Mouse (Mus musculus): ENCODE data around the gene Inpp5a. TPM values are rescaled to one million over a fixed set of nuclear protein-coding genes. Genes with fewer than 3 reads are reported as not detected.
A peak's percentile ranks its signal among the peaks of the same experiment; 100 is the strongest.

The Inpp5a gene
- polyA plus RNA-seq, 1 experiment from 2014 or later, result 34.1 TPM

DNA sequence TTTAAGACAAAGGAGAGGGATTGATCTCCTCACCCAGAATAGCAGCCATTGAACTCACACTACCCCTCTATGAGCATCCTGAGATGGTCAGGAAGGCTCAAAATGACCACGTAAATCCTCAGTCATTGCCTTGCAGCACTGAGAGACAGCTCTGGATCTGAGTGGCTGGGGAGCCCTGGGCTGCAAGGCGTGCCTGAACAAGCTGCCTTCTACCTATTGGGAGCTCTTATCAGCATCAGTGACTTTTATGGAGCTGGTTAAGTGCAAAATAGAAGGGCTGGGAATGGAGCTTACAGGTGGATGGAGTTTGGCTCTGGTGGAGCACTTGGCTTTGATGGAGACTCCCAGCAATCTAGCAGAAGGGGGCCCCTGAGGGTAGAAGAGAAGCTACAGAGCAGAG lies 9.2 kb upstream of the Inpp5a start:
- WGBS, result 82% methylated on average over 2 of the region's 2 CpGs
- H3K27me3 ChIP-seq, result no peaks in the 10 kb centered on the region
- H3K9ac ChIP-seq, result no peak overlapping the region
- no peak for ATAC-seq (ENCODE audit: insufficient number of reproducible peaks, insufficient read depth, low FRiP score, low TSS enrichment)
- no peak overlapping the region for H3K4me2 ChIP-seq (replicated peaks)
- no peak overlapping the region for H3K27ac ChIP-seq
- no peak overlapping the region for H3K4me3 ChIP-seq
- H3K4me1 ChIP-seq, result no peaks in the 10 kb centered on the region
- H3K36me3 ChIP-seq, result no peaks in the 10 kb centered on the region
- H3K9me3 ChIP-seq, result no peaks in the 10 kb centered on the region

DNA sequence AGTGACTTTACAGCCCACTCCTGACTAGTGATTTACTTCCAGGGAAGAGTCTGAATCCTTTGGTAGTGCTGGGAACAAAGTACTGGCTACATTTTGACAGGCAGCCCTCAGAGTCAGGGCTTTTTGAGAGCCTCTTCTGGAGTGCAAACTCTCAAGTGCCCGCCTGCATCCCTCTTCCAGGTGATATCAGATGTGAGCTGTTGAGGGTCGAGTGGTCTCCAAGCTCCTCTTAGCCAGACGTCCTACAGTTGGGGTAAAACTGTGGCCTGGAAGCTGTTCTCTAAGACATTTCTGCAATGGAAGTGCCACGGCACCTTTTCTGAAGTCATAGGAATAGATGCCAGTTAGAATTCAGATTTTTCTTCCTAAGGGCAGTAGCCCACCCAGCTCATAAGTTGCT lies 8.7 kb upstream of the Inpp5a start:
- no peaks in the 10 kb centered on the region for H3K27me3 ChIP-seq
- H3K27ac ChIP-seq, result no peak overlapping the region
- H3K36me3 ChIP-seq, result no peaks in the 10 kb centered on the region
- H3K4me2 ChIP-seq (replicated peaks), result no peak overlapping the region
- no peak for ATAC-seq (ENCODE audit: insufficient number of reproducible peaks, insufficient read depth, low FRiP score, low TSS enrichment)
- no peaks in the 10 kb centered on the region for H3K9me3 ChIP-seq
- 73% methylated on average over 4 of the region's 4 CpGs for WGBS
- H3K4me3 ChIP-seq, result no peak overlapping the region
- H3K4me1 ChIP-seq, result no peaks in the 10 kb centered on the region
- no peak overlapping the region for H3K9ac ChIP-seq

DNA sequence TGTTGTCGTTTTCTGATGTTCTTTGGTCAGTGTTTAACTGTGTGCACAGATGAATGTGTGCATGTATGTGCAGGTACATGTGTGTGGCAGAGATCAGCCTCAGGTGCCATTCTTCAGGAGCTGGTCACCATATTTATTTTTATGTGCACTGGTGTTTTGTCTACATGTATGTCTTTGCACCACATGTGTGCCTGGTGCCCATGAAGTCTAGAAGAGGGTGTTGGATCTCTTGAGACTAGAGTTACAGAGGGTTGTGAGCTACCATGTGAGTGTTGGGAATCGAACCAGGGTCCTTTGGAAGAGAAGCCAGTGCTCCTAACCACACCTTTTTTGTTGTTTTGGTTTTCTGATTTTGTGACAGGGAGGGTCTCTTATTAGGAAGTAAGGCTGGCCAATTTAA lies 7.0 kb upstream of the Inpp5a start:
- H3K27me3 ChIP-seq, result no peaks in the 10 kb centered on the region
- no peak for ATAC-seq (ENCODE audit: insufficient number of reproducible peaks, insufficient read depth, low FRiP score, low TSS enrichment)
- H3K4me2 ChIP-seq (replicated peaks), result no peak overlapping the region
- H3K27ac ChIP-seq, result no peak overlapping the region
- no peak overlapping the region for H3K9ac ChIP-seq
- no peak overlapping the region for H3K4me3 ChIP-seq
- no peaks in the 10 kb centered on the region for H3K9me3 ChIP-seq
- 70% methylated on average over 2 of the region's 2 CpGs for WGBS
- no peaks in the 10 kb centered on the region for H3K36me3 ChIP-seq
- H3K4me1 ChIP-seq, result no peaks in the 10 kb centered on the region

DNA sequence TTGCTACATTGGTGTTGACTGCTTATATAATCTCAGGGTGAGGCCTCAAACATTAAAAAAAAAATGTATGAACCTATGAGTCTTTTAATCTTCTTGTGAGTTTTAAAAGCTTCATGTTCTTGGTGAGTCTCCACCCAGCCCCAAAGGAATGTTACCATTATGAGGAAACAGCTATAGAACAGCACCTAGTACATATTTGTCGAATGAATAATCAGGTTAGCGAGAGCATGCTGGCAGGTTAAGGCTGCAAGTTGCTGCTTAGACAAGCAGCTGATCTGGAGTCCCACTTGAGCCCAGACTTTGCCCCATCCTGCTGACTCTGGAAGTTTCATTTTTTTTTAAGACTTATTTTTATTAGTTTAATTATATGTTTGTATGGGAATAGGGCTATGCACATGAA lies 6.1 kb upstream of the Inpp5a start:
- peaks cover 1% of the 10 kb centered on the region; the same call in 1 of the 2 replicates for H3K4me1 ChIP-seq
- no peak overlapping the region for H3K4me2 ChIP-seq (replicated peaks)
- no peaks in the 10 kb centered on the region for H3K27me3 ChIP-seq
- 87% methylated on average over 2 of the region's 2 CpGs for WGBS
- no peak overlapping the region for H3K27ac ChIP-seq
- no peaks in the 10 kb centered on the region for H3K9me3 ChIP-seq
- no peaks in the 10 kb centered on the region for H3K36me3 ChIP-seq
- no peak for ATAC-seq (ENCODE audit: insufficient number of reproducible peaks, insufficient read depth, low FRiP score, low TSS enrichment)
- no peak overlapping the region for H3K4me3 ChIP-seq
- H3K9ac ChIP-seq, result no peak overlapping the region

DNA sequence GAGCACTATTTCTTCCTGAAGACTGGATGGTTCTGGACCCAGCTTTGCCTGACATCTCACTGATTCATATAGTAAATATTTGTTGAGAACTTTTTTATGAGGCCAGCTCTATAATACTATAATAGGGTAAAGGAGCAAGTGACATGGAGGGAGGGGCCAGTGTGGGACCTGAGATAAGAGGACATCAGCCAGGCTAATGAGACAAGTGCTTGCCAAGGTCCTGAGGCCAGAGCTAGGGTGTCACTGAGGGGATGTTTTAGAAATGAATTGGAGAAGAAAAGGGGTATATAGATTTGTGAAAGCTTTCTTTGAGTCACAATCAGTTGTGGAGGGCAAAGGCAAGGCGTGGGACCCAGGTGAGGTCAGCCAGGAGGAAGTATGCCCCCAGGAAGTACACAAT lies 4.4 kb upstream of the Inpp5a start:
- Histone ChIP-seq H3K9ac (no peak overlapping the region), H3K4me1 (peaks cover 5% of the 10 kb centered on the region; the same call in 1 of the 2 replicates), H3K27ac (no peak overlapping the region), H3K36me3 (no peaks in the 10 kb centered on the region), H3K9me3 (no peaks in the 10 kb centered on the region), H3K4me3 (no peak overlapping the region), H3K4me2 (replicated peaks) (no peak overlapping the region), H3K27me3 (no peaks in the 10 kb centered on the region)
- ATAC-seq (ENCODE audit: insufficient number of reproducible peaks, insufficient read depth, low FRiP score, low TSS enrichment), result no peak
- WGBS, result 82% methylated on average over 1 of the region's 1 CpGs

DNA sequence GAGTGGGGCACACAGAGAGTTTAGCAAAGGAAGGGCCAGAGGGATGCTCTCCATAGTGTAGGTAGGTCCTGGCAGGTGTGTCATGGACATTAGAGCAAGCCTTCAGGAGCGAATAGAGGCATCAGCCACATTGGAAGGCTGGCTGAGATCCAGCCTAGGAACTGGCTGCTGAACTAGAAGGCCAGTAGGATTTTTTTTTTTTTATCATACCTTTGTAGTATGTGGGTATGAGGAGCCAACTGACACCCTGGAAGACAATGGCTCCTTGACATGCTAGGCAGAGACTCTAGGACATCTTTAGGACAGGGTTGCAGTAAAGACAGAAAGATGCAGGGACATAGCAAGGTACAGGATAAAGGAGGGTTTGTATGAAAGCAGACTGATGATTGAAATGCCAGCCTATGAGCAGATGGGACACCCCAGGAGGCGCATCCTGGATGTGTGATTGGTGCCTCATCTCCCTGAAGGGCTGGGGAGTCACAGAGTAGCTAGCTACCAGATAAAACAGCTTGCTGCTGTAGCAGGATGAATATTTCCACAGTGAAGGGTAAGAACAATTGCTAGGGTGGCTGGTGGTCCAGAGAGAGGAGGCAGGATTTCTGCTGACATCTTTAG lies 3.9 kb upstream of the Inpp5a start:
- Histone ChIP-seq H3K27ac (no peak overlapping the region), H3K27me3 (no peaks in the 10 kb centered on the region), H3K9me3 (no peaks in the 10 kb centered on the region), H3K9ac (no peak overlapping the region), H3K36me3 (no peaks in the 10 kb centered on the region), H3K4me1 (peaks cover 8% of the 10 kb centered on the region), H3K4me3 (no peak overlapping the region), H3K4me2 (replicated peaks) (no peak overlapping the region)
- 77% methylated on average over 2 of the region's 2 CpGs for WGBS
- ATAC-seq (ENCODE audit: insufficient number of reproducible peaks, insufficient read depth, low FRiP score, low TSS enrichment), result no peak

DNA sequence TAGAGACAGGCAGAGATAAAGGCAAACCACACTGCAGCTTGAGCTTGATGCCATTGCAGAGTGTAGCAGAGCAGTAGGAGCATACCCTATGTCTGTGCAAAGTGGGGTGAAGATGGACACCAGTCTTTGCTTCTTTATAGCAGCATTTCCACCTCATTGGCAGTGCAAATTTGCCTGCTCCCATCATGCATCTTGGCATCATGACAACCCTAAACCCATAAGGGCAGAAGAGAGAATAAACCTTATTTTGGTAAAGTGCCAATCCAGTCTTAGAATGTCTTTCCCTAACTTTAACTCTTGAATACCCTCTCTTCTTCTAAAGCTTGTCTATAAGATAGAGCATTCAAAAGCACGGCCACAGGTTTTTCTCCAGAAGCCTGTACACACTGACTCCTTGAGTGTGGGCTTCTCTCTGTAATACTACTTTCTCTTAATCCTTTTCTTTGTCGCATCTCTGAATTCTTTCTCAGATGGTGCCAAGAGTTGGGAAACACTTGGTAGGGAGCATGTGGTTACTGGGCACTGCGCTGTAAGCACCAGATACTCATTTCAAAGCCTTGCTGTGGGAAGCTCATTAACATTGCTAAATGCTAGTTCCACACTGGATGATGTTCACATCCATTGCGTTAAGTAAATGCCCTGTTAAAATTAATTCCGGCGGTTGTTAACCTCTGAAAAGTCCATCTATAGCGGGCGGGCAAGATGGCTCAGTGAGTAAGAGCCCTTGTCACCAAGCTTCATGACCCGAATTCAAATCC lies 1.8 kb upstream of the Inpp5a start:
- no peak overlapping the region for H3K9ac ChIP-seq
- ATAC-seq (ENCODE audit: insufficient number of reproducible peaks, insufficient read depth, low FRiP score, low TSS enrichment), result no peak
- H3K36me3 ChIP-seq, result no peaks in the 10 kb centered on the region
- 91% methylated on average over 9 of the region's 9 CpGs for WGBS
- no peaks in the 10 kb centered on the region for H3K27me3 ChIP-seq
- H3K4me3 ChIP-seq, result no peak overlapping the region
- H3K27ac ChIP-seq, result no peak overlapping the region
- no peak overlapping the region for H3K4me2 ChIP-seq (replicated peaks)
- peaks cover 24% of the 10 kb centered on the region for H3K4me1 ChIP-seq
- H3K9me3 ChIP-seq, result no peaks in the 10 kb centered on the region

DNA sequence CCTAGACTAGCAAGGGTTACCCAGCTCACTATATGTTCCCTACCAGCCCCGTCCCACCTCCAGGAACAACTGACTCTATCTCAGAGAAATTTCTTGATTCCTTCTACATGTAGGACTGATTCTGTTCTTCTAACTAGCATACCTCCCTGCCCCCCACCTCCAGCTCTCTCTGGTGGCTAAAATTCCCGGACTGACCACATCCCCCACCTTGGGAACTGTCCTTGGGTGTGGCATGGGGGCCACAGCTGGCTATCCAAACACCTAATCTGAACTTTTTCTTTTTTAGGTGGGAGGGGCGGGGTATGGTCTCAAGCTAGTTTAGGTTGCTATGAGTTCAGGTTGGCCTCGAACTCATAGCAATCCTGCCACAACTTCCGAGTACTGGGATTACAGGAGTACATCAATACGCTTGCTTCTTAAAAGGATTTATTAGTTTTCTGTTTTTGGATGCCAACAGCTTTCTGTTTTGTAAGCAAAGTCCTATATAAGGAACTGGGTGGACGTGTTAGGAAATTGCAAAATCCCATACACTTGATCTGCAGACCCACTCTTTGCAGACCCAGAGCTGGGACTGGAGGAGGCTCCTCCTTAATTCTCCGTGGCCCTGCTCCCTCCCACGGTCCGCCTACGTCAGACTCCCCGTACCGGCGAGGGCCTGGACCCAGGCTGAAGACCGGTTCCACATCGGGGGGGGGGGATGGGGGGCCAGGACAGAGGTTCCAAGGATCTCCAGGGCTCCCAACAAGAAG lies 814 bp upstream of the Inpp5a start:
- ATAC-seq (ENCODE audit: insufficient number of reproducible peaks, insufficient read depth, low FRiP score, low TSS enrichment), result peak; percentile 81
- 21% methylated on average over 16 of the region's 16 CpGs for WGBS
- Histone ChIP-seq H3K4me1 (peaks cover 26% of the 10 kb centered on the region), H3K27ac (peak overlapping the region; percentile 81), H3K9ac (peak overlapping the region; percentile 63), H3K9me3 (no peaks in the 10 kb centered on the region), H3K4me3 (peak overlapping the region; percentile 92), H3K36me3 (no peaks in the 10 kb centered on the region), H3K27me3 (no peaks in the 10 kb centered on the region), H3K4me2 (replicated peaks) (peak overlapping the region; percentile 39)

DNA sequence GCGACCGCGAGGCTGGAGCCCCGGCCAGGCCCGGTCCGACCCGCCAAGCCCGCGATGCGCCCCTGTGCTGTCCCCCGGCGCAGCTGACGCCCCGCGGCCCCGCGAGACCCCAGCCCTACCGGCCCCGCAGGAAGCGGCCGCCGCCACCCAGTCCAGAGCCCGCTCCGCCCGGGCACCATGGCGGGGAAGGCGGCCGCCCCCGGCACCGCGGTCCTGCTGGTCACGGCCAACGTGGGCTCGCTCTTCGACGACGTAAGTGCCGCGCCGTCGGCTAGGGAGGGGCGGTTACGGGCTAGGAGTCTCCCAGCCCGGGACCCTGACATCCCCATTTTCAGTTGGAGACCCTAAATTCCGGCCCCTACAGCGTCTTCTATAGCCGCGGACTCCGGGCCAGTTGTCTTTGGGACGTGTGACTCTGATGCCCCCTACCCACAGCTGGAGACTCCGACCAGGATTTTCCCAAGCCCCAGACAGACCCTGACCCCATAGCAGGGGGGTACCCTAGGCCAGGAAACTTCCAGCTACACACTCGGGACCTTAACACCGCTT lies 378 bp downstream of the Inpp5a start:
- Histone ChIP-seq H3K9ac (peak overlapping the region; percentile 95), H3K27ac (peak overlapping the region; percentile 76), H3K27me3 (no peaks in the 10 kb centered on the region), H3K9me3 (no peaks in the 10 kb centered on the region), H3K4me1 (peaks cover 26% of the 10 kb centered on the region), H3K36me3 (no peaks in the 10 kb centered on the region), H3K4me3 (peak overlapping the region; percentile 92), H3K4me2 (replicated peaks) (peak overlapping the region; percentile 55)
- under 1% methylated on average over 53 of the region's 53 CpGs for WGBS
- ATAC-seq (ENCODE audit: insufficient number of reproducible peaks, insufficient read depth, low FRiP score, low TSS enrichment), result peak; percentile 54

DNA sequence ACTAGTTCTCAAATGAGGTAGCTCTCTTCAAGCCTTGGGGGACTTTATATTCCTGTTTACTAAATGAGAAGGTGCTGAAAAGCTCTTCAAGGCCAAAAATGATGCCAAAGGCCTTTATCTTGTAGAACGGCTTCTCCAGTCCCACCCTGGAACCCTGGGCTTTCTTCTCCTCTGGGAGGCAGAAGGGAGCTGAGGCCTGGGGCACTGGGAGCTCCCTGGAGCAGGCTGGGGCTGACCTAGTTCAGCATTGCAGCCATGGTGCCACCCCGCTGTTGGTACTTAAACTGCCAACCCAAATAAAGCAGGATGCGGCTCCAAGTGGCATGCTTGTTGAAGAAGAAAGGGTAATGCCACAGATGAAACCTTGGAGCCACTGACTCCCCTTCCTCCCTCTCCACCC lies 1.5 kb downstream of the Inpp5a start:
- Histone ChIP-seq H3K4me2 (replicated peaks) (peak overlapping the region; percentile 55), H3K9ac (no peak overlapping the region), H3K27me3 (no peaks in the 10 kb centered on the region), H3K36me3 (no peaks in the 10 kb centered on the region), H3K27ac (no peak overlapping the region), H3K4me3 (peak overlapping the region; percentile 92), H3K9me3 (no peaks in the 10 kb centered on the region), H3K4me1 (peaks cover 26% of the 10 kb centered on the region)
- 85% methylated on average over 3 of the region's 3 CpGs for WGBS
- ATAC-seq (ENCODE audit: insufficient number of reproducible peaks, insufficient read depth, low FRiP score, low TSS enrichment), result no peak

DNA sequence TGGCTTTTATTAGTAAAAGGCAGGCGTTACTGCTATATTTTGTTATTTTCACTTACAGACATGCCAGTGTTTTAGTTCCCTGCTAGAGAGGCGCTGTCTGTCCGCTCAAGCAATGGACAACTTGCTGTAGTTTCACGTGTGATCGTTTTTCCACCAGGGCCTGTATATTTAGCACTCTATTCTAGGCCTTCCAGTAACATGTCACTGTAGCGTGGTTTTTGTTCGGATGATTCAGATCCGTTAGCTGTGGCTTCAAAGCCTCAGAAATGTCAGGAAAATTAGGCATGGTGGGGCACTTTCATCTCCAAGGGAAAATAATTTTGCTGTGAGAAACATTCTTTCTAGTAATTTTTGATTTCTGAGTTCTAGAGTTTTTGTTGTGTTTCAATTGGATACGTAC lies 2.0 kb downstream of the Inpp5a start:
- H3K27ac ChIP-seq, result no peak overlapping the region
- 74% methylated on average over 9 of the region's 9 CpGs for WGBS
- ATAC-seq (ENCODE audit: insufficient number of reproducible peaks, insufficient read depth, low FRiP score, low TSS enrichment), result no peak
- H3K36me3 ChIP-seq, result no peaks in the 10 kb centered on the region
- H3K9ac ChIP-seq, result no peak overlapping the region
- no peak overlapping the region; the same call in 1 of the 2 replicates for H3K4me3 ChIP-seq
- no peaks in the 10 kb centered on the region for H3K9me3 ChIP-seq
- peak overlapping the region; percentile 55 for H3K4me2 ChIP-seq (replicated peaks)
- peaks cover 26% of the 10 kb centered on the region for H3K4me1 ChIP-seq
- H3K27me3 ChIP-seq, result no peaks in the 10 kb centered on the region

Measured in embryonic facial prominence, embryonic 12.5 days (tissue).